Mouse (Mus musculus): ENCODE results near the gene Naga. TPM values are rescaled to one million over a fixed set of nuclear protein-coding genes. Genes with fewer than 3 reads are reported as not detected.

Gene Naga
- total RNA-seq, 4 experiments from 2014 or later = 37.8 to 45.2 (median 42.4) TPM

DNA sequence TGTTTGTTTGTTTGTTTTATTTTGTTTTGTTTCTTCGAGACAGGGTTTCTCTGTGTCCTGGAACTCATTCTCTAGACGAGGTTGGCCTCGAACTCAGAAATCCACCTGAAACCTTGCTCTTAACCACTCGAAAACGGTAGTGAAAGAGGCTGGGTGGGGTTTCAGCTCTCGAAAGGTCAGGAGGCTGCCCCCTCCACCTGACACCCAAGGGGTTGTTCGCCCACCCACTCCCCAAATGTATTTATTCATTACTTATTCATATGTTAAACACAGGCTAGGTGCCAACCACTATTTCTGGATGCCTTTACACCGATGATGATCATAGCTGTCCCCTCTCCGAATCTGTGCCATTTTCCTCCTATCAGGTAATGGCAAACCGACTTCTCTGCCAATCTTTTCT, 425 bp upstream of the Naga start:
- DNase-seq (ENCODE audit: low spot score in 2 of 2) = no peak

DNA sequence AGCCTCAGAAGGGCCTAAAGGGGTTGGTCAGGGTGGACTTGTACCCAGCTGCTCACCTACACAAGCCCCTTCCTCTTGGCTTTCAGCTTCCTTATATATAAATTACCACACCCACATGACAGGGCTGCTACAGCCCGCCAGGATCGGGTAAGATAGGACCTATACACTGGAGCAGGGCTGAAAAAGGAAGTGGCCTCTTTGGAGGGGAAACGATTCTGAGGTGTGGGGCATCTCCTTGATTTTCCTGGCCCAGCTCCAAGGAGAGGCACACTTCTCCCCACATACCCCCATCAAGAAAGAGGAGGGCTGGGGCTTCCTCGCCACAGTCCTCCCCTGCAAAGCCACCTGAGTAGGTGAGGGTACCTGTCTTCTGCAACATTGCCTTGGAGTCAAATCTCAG, 850 bp downstream of the Naga start:
- no peak for DNase-seq (ENCODE audit: low spot score in 2 of 2)

DNA sequence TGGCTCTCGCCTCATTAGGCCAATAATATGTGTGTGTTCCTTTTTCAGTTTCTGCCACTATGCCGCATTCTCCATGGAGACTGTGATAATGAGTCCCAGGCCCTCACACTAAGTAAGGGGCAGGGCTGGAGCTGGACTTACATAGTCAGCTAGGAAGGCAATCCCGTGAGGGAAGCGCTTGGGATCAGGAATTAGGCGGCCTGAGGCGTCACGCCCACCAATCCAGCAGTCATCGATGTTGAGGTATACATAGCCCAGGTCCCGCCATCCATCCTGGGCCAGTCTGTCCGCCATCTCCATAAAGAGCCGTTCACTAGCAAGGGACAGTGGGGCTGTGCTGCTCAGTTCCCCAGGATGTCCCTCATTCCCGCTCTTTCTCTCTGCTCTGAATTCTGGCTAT, 2.1 kb downstream of the Naga start:
- DNase-seq (ENCODE audit: low spot score in 2 of 2) = no peak

DNA sequence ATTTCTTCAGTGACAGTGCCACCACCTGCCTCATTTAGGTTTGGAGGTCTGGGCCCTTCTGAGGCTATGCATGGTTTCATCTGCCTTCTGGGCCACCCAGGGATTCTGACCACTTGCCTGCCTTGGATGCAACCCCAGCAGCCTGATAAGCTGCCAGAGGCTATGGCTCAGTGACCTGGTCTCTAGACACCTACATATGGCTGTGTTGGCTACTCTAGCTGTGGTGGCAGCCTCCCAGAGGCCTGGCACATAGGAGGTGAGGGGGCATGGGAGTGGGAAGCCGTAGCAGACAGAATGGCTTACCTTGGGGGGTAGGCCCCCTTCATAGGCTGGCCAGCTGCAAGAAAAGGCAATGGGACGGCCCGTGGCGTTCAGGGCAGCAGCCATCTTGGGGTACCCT, 3.5 kb downstream of the Naga start:
- DNase-seq (ENCODE audit: low spot score in 2 of 2) = no peak

DNA sequence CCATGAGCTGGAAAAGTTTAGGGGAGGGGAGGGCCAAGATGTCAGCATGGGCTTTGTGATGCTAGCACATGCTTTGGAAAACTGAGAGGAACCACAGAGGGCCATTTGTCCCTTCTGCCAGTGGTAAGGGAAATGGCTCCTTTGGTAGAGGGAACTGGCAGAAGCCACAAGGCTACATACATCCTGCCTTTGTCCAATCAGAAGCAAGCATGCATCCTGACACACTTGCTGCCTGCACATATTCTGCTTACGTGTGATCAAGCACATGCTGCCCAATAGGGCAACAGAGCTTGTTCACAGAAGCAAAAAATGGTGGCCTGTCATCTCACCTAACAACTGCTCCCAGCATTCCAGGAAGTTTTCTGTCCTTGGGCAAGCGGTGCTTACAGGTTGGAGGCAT, 13.3 kb downstream of the Naga start:
- DNase-seq (ENCODE audit: low spot score in 2 of 2) = no peak

DNA sequence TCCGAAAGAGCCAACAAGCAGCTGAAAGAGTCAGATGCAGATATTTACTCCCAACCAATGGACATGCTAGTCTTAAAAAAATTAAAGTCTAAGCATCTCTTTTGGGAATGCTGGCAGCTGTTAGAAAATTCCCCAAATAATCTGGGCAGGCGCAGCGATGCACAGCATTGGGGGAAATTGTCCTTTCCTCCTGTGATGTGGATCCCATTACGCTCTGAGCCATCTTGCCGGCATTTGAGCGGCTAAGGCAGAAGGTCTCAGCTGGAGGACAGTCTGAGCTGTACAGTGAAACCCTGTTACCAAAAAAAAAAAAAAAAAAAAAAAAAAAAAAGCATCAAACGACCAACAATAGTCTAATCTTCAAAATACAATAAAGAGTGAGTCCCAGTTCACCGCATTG, 16.5 kb downstream of the Naga start:
- no peak for DNase-seq (ENCODE audit: low spot score in 2 of 2)

DNA sequence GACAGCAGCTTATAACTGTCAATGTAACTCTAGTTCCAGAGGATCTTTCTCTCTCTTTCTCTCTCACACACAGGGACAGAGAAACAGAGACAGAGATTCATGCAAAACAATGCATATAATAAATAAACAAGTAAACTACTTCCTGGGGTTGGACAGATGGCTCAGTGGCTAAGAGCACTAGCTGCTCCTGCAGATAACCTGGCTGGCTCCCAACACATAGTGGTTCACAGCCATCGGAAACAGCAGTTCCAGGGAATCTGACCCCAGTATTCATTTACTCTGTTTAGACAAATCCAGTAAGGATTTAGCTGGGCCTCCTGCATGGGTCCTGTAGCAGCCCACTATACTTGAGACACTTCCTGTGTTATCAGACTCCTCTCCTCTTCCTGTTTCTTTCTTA, 19.1 kb downstream of the Naga start:
- no peak for DNase-seq (ENCODE audit: low spot score in 2 of 2)

DNA sequence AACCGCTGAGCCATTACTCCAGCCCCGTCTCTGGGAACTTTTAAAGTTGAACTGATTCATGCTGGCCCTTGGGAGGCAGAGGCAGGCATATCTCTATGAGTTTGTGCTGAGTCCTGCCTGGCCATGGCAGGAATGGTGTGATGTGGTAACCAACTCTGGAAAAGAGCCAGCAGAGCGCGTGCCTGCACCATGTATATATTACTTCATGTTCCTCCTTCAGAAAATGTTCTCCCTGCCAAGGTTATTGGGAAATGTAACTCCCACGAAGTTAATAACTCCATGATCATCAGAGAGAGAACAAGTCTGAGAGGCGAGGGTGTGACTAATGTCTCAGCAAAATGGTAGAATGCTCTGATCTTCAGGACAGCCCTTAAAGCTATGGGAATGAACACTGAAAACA, 20.9 kb downstream of the Naga start:
- no peak for DNase-seq (ENCODE audit: low spot score in 2 of 2)

DNA sequence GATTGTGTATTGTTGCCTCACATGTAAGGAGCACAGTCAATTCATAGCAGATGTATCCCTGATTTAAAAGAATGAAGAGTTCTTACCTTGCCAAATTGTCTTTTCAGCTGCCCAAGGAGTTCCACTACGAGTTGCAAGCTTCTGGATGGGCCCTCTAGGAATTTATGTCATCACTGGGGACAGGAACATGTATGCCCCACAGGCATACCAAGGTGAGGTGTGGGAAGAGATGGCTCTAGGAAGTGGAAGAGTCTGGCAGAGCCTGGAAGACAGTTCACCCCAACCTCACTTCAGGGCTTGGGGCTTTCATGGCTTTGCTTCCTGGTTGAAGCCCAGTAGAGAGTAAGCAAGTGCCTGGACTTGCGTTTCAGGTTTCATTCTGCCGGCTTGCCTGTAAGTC, 30.3 kb downstream of the Naga start:
- DNase-seq (ENCODE audit: low spot score in 2 of 2) = no peak

DNA sequence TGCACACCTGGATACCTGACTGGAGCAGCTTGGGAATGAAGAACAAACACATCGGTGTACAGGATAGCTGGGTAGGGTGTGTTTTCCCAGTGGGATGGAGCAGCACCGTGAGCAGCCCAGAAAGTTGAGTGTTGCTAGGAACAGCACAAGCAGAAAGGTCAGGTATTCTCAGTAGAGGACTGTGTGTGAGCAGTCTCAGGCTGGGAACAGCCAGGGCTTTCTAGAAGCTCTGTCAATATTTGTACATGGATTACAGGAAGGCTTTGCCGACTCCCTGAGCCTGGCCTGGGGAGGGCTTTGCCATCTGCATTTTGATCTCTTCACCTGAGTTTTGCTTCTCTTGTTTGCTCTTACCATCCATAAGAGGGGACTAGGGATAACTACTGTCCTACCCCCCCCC, 31.6 kb downstream of the Naga start:
- DNase-seq (ENCODE audit: low spot score in 2 of 2) = no peak

DNA sequence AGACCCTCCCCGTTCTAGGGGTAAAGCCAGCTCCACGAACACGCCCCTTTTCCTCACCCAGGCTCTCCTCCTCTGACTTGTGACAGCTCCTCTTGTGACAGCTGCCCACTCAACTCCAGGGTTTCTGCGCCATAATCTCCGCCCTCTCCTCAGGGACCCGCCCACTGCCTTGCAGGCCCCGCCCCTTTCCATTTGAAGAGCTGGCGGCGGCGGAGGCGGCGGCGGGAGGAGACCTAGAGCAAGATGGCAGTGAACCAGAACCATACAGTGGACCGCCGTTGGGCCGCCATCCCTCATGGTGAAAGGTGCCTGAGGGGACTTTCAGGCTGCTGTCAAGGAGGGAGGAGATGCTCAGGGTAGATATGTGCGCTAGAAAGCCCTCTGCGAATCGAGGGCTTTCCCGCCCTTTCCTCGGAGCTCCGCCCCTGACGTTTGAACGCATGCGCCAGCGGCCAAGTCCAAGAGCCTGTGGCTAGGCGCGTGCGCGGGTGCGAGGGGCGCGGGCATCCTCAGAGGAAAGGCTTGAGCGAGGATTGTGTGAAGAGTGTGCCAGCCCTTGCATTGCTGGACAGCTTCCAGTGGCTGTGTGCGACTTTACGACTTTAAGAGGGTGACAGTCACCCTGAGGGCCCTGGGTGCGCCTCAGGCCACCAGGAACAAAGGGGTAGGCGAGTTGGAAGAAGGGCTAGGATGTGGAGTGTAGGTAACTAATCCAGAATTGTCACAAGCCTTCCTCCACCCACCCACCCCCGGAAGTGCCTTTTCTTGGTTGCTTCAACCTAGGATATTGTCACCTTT, 39.8 kb downstream of the Naga start, which contains the start of gene Wbp2nl:
TSS of gene Wbp2nl (plus strand) at position 191 of the 798 bp plus-strand sequence.
- no peak for DNase-seq (ENCODE audit: low spot score in 2 of 2)

DNA sequence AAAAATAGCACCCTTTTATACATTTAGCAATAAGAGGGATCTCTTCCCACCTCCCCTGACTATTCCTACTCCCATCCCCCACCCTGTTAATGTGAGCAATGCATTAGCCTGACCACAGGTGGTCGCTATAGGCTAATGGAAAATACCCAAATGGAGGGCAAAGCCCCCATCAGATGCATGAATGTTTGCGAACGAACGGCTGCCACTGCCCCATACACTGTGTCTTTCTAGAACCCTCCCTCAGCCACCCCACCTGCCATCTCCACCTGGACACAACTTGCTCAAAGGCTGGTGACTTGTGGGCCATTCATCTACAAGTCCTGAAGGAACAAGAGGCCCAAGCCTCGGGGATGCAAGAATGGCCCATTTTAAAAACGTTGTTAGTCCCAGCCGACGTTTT, 44.7 kb downstream of the Naga start:
- DNase-seq (ENCODE audit: low spot score in 2 of 2) = no peak

DNA sequence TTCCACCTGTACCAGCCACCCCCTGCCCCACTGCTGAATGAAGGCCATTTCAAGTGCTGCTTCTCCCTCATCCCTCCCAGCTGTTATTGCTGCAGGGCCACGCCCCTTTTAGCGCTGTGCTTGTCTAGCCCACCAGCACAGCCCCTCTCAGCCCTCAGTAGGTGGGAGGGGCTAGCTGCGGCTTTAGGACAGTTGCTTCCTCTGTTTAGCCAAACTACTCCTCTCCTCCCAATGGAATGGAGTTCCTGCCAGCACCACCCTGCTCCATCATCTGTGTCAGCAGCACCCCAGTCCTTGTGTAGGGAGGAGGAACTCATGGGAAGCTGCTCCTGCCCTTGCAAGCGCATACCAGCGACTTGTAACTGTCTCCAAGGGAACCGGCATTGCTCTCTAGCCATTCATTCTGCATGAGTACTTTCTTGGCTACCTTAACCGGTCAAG, 45.4 kb downstream of the Naga start:
- no peak for DNase-seq (ENCODE audit: low spot score in 2 of 2)

DNA sequence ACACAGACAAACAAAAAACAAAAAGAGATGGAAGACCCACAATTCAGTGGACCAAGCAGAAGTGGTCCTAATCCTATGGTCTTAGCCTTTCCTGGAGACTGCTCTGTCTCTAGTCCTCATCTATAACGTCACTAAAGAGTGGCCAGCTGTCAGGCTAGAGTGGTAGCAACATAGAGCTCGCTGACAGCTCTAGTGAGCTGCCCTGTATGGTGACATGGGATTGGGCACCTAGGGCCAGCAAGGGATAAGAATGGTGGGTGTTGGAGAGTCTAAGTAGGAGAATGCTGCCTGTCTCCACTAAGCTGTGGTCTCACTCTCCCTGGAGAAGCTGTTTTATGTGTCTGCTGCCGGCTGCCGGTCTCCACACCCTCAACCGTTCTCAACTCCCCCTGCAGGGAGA, 45.9 kb downstream of the Naga start:
- DNase-seq (ENCODE audit: low spot score in 2 of 2) = no peak

DNA sequence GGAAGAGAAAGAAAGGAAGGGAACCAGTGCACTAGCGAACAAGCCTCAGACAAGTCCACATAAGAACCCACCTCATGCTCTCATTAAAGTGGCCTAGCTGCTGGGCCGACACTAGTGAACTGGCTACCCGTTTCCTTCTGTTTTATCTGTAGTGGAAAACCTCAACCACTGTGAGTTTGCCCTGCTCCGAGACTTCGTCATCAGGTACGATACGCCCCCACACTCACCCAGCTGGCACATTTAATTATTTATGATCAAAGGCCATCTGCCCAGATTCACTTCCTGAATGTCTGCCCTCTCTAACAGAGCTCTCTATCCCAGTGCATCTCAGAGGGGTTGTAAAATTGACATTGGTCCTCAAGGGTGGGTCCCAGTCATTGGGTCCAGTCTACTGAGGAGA, 48.5 kb downstream of the Naga start:
- DNase-seq (ENCODE audit: low spot score in 2 of 2) = no peak

DNA sequence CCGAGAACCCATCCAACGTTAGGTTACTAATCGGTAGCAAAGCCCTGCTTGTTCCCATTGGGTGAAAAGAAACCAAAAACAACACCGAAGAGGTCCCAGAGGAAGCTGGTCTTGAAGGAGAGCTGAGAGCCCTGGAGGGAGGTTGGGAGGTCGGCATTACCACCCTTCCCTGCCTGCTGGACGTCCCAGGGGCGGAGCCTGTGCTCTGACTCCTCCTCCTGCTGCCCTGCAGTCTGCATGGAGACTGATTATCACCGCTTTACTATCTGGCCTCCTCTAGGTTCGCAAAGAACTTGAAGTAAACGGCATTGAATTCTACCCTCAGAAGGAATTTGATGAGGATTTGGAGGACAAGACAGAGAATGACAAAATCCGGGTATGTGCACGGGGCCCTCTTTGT, 52.6 kb downstream of the Naga start:
- no peak for DNase-seq (ENCODE audit: low spot score in 2 of 2)

DNA sequence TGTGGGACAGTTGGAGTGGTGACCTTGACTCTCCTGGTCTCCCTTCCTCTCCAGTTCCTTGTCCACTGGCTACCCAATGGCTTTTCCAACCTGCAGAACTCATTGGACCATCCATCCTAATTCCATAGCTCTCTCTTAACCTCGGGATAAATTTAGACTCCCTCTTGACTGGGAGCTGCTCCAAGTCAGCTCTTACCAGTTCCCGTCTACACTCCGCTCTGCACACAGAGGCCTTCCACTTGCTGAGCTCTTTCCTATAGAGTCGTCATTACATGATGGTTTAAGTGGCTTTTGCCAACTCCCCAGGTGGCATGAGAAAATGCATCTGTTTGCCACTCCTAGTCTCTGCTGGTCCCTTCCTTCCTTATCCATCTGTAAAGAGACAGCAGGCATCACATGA, 58.1 kb downstream of the Naga start:
- DNase-seq (ENCODE audit: low spot score in 2 of 2) = no peak

Other genes with a start within 250 kb of the Naga start
- 10 to 100 TPM in 1 of 4 experiments, 1 to 10 TPM in 3; 8.1 to 11.8 (median 9.0) TPM for gene Ccdc134, start 211.0 kb downstream of the Naga start, total RNA-seq (2022)
- gene Srebf2, start 191.7 kb downstream of the Naga start, total RNA-seq (2022) = 100 to 1,000 TPM; 204 to 229 (median 207) TPM
- gene Shisa8, start 126.1 kb downstream of the Naga start, total RNA-seq (2022) = 1 to 10 TPM; 3.1 to 5.3 (median 5.0) TPM
- gene Tnfrsf13c, start 114.6 kb downstream of the Naga start, total RNA-seq (2022) = under 1 TPM; 0.37 to 0.98 (median 0.64) TPM
- 1 to 10 TPM; 2.7 to 4.3 (median 4.1) TPM for gene Cenpm, start 94.2 kb downstream of the Naga start, total RNA-seq (2022)
- 100 to 1,000 TPM; 104 to 114 (median 110) TPM for gene 1500009C09Rik, start 86.5 kb downstream of the Naga start, total RNA-seq (2022)
- gene Sept3, start 64.0 kb downstream of the Naga start, total RNA-seq (2022) = 100 to 1,000 TPM; 491 to 572 (median 530) TPM
- gene Wbp2nl, start 40.0 kb downstream of the Naga start, total RNA-seq (2022) = not detected
- under 1 TPM; 0.26 to 0.58 (median 0.48) TPM for gene Pheta2, start within 50 bp of the Naga start, total RNA-seq (2022)
- gene Smdt1, start within 50 bp of the Naga start, total RNA-seq (2022) = 100 to 1,000 TPM; 143 to 154 (median 149) TPM
- gene Ndufa6, start 15.4 kb upstream of the Naga start, total RNA-seq (2022) = 100 to 1,000 TPM; 170 to 203 (median 184) TPM
- 10 to 100 TPM; 39.7 to 44.8 (median 40.7) TPM for gene Cyp2d22, start 41.3 kb upstream of the Naga start, total RNA-seq (2022)
- gene Cyp2d11, start 55.1 kb upstream of the Naga start, total RNA-seq (2022) = under 1 TPM in 2 of 4 experiments, not detected in 2; 0.30 to 0.33 TPM
- gene Cyp2d10, start 68.3 kb upstream of the Naga start, total RNA-seq (2022) = under 1 TPM in 2 of 4 experiments, not detected in 2; 0.34 to 0.42 TPM
- not detected for gene Cyp2d9, start 94.5 kb upstream of the Naga start, total RNA-seq (2022)
- gene Cyp2d12, start 216.1 kb upstream of the Naga start, total RNA-seq (2022) = not detected

Measured in left cerebral cortex, adult 8-10 months (tissue).